Mouse (Mus musculus) T-cell, adult 2 months (primary cell): ENCODE results near the gene Elp5.
A peak's percentile ranks its signal among the peaks of the same experiment; 100 is the strongest.
"Not testable (repeated sequence)": the region's sequence is repeated elsewhere in the genome, so short reads cannot be mapped to it uniquely, and the experiment has no call there.

Source experiments
- DNase-seq: peaks from one replicate; pipeline ENCODE4 v3.0.0; 2022; ENCODE audit warnings: low spot score

Gene Elp5

DNA sequence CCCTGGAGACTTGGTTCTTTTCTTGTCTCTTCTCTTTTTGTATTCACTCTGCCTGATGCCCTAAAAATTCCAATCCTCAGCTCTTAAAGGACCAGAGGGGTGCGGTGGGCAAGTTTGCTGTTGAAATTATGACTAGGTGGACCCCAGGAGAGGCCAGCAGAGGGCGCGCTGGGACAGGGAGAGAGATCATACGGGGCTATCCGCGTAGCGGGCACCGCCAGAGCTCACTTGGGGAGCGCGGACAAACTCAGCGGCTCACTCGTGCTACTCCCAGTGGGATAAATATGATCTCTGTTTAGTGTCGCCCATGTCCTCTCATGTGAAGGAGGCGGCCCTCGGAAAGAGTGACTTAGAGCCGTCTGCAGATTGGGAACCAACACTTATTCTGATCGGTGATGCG lies 48.1 kb downstream of the Elp5 start:
- peak; percentile 86 for DNase-seq

- no peak for DNase-seq
These were observed 49.3 kb downstream of the Elp5 start for GRCm38 (mm10) chr11:69933066-69933465.

DNA sequence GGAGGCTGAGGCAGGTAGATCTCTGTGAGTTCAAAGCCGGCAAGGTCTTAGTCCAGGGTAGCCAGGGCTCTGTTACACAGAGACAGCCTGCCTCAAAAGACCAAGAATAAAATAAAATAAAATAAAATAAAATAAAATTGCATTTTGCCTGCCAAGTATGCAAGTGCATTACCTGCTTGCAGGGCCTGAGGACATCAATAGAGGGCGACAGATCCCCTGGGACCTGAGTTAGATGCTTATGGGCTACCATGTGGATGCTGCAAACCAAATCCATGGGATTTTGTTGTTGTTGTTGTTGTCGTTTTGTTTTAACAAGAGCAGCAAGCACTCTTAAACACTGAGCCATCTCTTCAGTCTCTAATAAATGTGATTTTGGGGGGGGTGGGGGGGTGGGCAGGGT lies 50.1 kb downstream of the Elp5 start:
- no peak for DNase-seq

DNA sequence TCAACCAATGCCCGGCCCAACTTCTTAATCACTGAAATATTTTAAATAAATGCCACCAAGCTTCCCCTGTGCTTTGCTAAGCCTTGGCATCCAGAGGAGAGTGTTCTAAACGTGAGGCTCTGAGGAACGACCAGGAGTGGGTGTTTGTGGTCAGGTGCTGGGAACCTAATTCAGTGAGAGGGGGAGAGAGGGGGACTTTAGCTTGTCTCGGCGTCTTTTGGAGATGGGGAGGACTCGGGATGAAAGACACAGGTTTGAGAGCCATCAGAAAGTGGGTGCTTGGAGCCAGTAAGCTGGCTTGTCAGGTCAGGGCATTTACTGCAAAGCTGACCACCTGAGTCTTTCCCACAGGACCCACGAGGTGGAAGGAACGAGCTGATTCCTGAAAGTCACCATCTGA lies 50.5 kb downstream of the Elp5 start:
- DNase-seq: no peak

DNA sequence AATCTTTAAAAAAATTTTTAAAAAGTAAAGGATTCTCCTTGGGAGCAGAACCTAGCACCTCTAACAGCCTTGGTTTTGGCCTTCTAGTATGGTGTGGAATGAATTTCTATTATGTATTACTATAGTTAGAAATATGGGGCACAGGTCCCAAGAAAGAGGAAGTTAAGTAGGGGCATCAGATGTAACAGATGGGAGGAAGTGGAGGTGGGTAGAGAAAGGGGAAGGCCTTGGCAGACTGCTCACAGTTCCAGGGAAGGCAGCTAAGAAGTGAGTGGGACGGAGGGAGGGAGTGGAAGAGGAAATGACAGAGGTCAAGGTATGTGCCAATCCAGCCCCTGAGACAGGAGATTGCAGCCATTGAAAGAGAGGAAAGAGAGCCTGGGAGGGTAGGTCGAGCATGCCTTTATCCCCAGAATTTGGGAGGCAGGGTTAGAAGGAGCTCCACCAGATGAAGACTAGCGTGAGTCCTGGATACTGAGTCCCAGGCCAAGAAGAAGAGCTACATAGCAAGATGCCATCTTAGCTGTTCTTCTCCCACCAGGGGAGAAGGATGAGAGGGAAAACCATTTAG lies 51.3 kb downstream of the Elp5 start:
- DNase-seq: no peak

GRCm38 (mm10) chr11:69930176-69930575 lies 52.1 kb downstream of the Elp5 start:
- not testable (repeated sequence) for DNase-seq

- DNase-seq: no peak
These were observed 52.6 kb downstream of the Elp5 start for GRCm38 (mm10) chr11:69929712-69930111.

- DNase-seq: no peak
These were observed 54.8 kb downstream of the Elp5 start for GRCm38 (mm10) chr11:69927501-69927900.

GRCm38 (mm10) chr11:69922796-69923195 lies 59.5 kb downstream of the Elp5 start:
- no peak for DNase-seq

DNA sequence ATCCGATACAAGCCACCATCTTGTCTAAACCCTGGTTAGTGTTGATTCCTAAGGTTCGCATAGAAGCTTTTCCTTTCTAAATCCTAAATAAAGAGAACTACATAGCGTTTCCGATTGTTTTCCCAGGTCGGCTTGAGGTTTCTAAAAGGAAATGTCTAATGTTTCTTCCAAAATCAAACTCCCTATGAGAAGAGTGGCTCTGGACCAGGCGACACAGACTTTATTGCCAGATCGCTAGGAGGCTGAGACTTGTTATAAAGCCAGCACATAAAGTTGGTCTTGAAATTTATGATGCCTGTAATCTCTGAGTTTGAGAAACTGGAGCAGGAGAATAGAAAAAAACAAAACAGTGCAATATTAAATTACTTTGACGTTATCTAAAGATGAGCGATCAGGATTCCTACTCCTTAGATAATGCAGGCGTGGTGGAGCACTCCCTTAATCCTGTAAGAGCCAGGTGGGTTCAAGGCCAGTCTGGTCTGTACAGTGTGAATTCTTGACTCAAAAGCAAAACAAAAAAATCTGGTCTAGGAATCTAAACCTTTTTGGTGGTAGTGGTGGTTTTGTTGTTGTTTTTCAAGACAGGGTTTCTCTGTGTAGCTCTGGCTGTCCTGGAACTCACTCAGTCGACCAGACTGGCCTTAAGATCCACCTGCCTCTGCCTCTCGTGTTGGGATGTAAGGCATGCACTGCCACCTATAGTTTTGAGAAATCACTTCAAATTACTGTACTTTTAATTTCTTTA lies 60.1 kb downstream of the Elp5 start:
- DNase-seq: no peak

DNA sequence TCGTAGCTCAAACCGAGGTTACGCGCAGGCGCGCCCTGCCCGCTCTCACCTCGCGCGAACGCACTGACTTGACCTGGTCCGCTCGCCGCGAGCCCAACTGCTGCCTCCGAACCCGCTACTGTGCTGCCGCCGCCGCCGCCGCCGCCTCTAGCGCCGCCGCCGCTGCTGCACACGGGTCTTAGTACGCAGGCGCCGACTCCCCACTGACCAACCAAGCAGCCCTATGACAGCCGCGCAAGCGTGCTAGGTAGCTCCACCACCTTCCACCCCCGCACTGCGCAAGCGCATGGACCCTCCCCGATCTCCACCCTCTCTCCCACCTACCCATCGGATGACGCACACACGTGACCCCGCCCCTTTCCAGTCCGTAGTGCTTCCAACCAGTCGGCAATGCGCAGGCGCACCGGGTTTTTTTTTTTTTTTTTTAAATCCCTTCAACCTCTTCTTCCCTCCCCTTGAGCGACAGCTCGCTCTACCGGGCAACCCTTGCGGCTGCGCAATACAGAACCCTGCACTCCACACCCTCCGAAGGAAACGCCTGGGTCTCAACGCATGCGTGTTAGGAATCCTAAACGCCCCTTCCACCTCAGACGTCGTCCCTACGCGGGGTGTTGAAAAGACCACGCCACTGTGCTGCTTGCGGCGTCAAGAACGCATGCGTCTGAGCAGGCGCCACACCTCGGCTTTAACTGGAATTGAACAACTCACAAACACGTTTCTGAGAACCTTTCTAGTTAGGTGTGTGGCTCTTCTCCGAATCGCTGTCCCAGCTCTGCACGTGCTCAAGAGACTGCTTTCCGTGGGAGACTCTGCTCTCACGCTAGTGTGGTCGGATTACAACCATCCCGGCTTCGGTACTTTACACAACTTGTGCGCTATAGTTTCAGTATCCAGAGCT lies 61.0 kb downstream of the Elp5 start, which contains the start of gene Eif5a:
Gene Eif5a, minus strand, starts transcription at position 845 of the 898 bp plus-strand sequence.
- DNase-seq: peak; percentile 100

- peak; percentile 15 for DNase-seq
These were observed 61.9 kb downstream of the Elp5 start for GRCm38 (mm10) chr11:69920266-69921031.

- peak; percentile 82 for DNase-seq
These were observed 62.6 kb downstream of the Elp5 start for GRCm38 (mm10) chr11:69919661-69920265.

DNA sequence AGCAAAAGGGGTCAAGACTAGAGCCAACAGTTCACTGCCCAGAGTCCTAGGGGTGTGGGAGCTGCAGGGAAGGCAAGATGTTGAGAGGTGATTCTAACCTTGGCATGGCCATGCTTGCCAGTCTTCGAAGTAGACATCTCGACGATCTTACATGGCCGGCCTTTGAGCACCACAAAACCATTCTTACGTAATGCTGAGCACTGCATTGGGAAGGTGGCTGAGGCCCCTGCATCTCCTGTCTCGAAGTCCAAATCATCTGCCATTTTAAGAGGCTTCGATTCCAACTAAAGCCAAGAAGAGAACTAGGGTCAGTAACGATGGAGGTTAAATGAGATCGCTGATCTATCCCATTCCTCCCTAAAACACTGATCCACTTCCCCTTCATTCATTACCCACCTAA lies 63.3 kb downstream of the Elp5 start:
- no peak for DNase-seq
